Mouse (Mus musculus): ENCODE data around the gene Cd300ld4. TPM values are rescaled to one million over a fixed set of nuclear protein-coding genes. Genes with fewer than 3 reads are reported as not detected.
"Not testable (repeated sequence)": the region's sequence is repeated elsewhere in the genome, so short reads cannot be mapped to it uniquely, and the experiment has no call there.

Gene Cd300ld4
- polyA plus RNA-seq, 1 experiment from 2014 or later = not detected

GRCm38 (mm10) chr11:115016093-115016492 lies 10.7 kb downstream of the Cd300ld4 start, which contains the start of gene Cd300ld2:
Cd300ld2 (minus strand) TSS chr11:115016193.
- H3K27ac ChIP-seq (replicated peaks; ENCODE audit: low read depth, low read length); H3K9me3 ChIP-seq (replicated peaks; ENCODE audit: control insufficient read depth, low read length); H3K9ac ChIP-seq (replicated peaks; ENCODE audit: low read length); H3K27me3 ChIP-seq (ENCODE audit: control insufficient read depth, insufficient read depth, low read length); H3K4me1 ChIP-seq (ENCODE audit: control insufficient read depth, insufficient read depth, low read length); H3K36me3 ChIP-seq (replicated peaks; ENCODE audit: control insufficient read depth, insufficient read depth, low read depth, low read length); DNase-seq (ENCODE audit: low spot score); H3K4me3 ChIP-seq (ENCODE audit: low read depth, low read length); ATAC-seq (replicated peaks; ENCODE audit: insufficient number of reproducible peaks, low FRiP score, low TSS enrichment, low read depth); H3K4me2 ChIP-seq (ENCODE audit: low read depth, low read length): not testable (repeated sequence)
- no CpG with 5 or more reads among the region's 7 CpGs for WGBS

GRCm38 (mm10) chr11:115004070-115004469 lies 22.7 kb downstream of the Cd300ld4 start:
- Histone ChIP-seq H3K9me3 (replicated peaks; ENCODE audit: control insufficient read depth, low read length) (no peaks in the 10 kb centered on the region), H3K27ac (replicated peaks; ENCODE audit: low read depth, low read length) (no peak overlapping the region), H3K4me3 (ENCODE audit: low read depth, low read length) (no peak overlapping the region), H3K4me2 (ENCODE audit: low read depth, low read length) (no peak overlapping the region), H3K9ac (replicated peaks; ENCODE audit: low read length) (no peak overlapping the region), H3K4me1 (ENCODE audit: control insufficient read depth, insufficient read depth, low read length) (no peaks in the 10 kb centered on the region), H3K27me3 (ENCODE audit: control insufficient read depth, insufficient read depth, low read length) (no peaks in the 10 kb centered on the region), H3K36me3 (replicated peaks; ENCODE audit: control insufficient read depth, insufficient read depth, low read depth, low read length) (no peaks in the 10 kb centered on the region)
- DNase-seq (ENCODE audit: low spot score) (no peak), ATAC-seq (replicated peaks; ENCODE audit: insufficient number of reproducible peaks, low FRiP score, low TSS enrichment, low read depth) (no peak)
- 80% methylated on average over 5 of the region's 5 CpGs for WGBS

GRCm38 (mm10) chr11:115001474-115002040 lies 25.3 kb downstream of the Cd300ld4 start, which contains the start of gene Cd300c2:
Cd300c2 (minus strand) TSS chr11:115001880.
- Histone ChIP-seq H3K4me2 (ENCODE audit: low read depth, low read length) (no peak within 1 kb of the TSS), H3K36me3 (replicated peaks; ENCODE audit: control insufficient read depth, insufficient read depth, low read depth, low read length) (no peaks in the 10 kb centered on the region), H3K4me1 (ENCODE audit: control insufficient read depth, insufficient read depth, low read length) (no peaks in the 10 kb centered on the region), H3K9ac (replicated peaks; ENCODE audit: low read length) (no peak within 1 kb of the TSS), H3K27ac (replicated peaks; ENCODE audit: low read depth, low read length) (no peak within 1 kb of the TSS), H3K9me3 (replicated peaks; ENCODE audit: control insufficient read depth, low read length) (no peaks in the 10 kb centered on the region), H3K27me3 (ENCODE audit: control insufficient read depth, insufficient read depth, low read length) (no peaks in the 10 kb centered on the region), H3K4me3 (ENCODE audit: low read depth, low read length) (no peak within 1 kb of the TSS)
- 87% methylated on average over 7 of the region's 7 CpGs for WGBS
- ATAC-seq (replicated peaks; ENCODE audit: insufficient number of reproducible peaks, low FRiP score, low TSS enrichment, low read depth) (no peak), DNase-seq (ENCODE audit: low spot score) (no peak)

GRCm38 (mm10) chr11:114989793-114990192 lies 37.0 kb downstream of the Cd300ld4 start, which contains the start of gene Cd300ld:
Cd300ld (minus strand) TSS chr11:114989922.
- DNase-seq (ENCODE audit: low spot score) = no peak
- Histone ChIP-seq H3K27ac (replicated peaks; ENCODE audit: low read depth, low read length) (no peak within 1 kb of the TSS), H3K9me3 (replicated peaks; ENCODE audit: control insufficient read depth, low read length) (no peaks in the 10 kb centered on the region), H3K4me2 (ENCODE audit: low read depth, low read length) (no peak within 1 kb of the TSS), H3K9ac (replicated peaks; ENCODE audit: low read length) (no peak within 1 kb of the TSS), H3K4me1 (ENCODE audit: control insufficient read depth, insufficient read depth, low read length) (no peaks in the 10 kb centered on the region), H3K4me3 (ENCODE audit: low read depth, low read length) (no peak within 1 kb of the TSS), H3K27me3 (ENCODE audit: control insufficient read depth, insufficient read depth, low read length) (no peaks in the 10 kb centered on the region), H3K36me3 (replicated peaks; ENCODE audit: control insufficient read depth, insufficient read depth, low read depth, low read length) (no peaks in the 10 kb centered on the region)
- WGBS = 76% methylated on average over 4 of the region's 4 CpGs
- no peak for ATAC-seq (replicated peaks; ENCODE audit: insufficient number of reproducible peaks, low FRiP score, low TSS enrichment, low read depth)

GRCm38 (mm10) chr11:114981866-114982265 lies 44.9 kb downstream of the Cd300ld4 start:
- no peak overlapping the region for H3K9ac ChIP-seq (replicated peaks; ENCODE audit: low read length)
- no peaks in the 10 kb centered on the region for H3K36me3 ChIP-seq (replicated peaks; ENCODE audit: control insufficient read depth, insufficient read depth, low read depth, low read length)
- no peak overlapping the region for H3K27ac ChIP-seq (replicated peaks; ENCODE audit: low read depth, low read length)
- no peaks in the 10 kb centered on the region for H3K27me3 ChIP-seq (ENCODE audit: control insufficient read depth, insufficient read depth, low read length)
- no peaks in the 10 kb centered on the region for H3K9me3 ChIP-seq (replicated peaks; ENCODE audit: control insufficient read depth, low read length)
- H3K4me2 ChIP-seq (ENCODE audit: low read depth, low read length) = no peak overlapping the region
- DNase-seq (ENCODE audit: low spot score) (no peak), ATAC-seq (replicated peaks; ENCODE audit: insufficient number of reproducible peaks, low FRiP score, low TSS enrichment, low read depth) (no peak)
- H3K4me1 ChIP-seq (ENCODE audit: control insufficient read depth, insufficient read depth, low read length) = no peaks in the 10 kb centered on the region
- H3K4me3 ChIP-seq (ENCODE audit: low read depth, low read length) = no peak overlapping the region
- WGBS = 74% methylated on average over 4 of the region's 4 CpGs

- ATAC-seq (replicated peaks; ENCODE audit: insufficient number of reproducible peaks, low FRiP score, low TSS enrichment, low read depth) (no peak), DNase-seq (ENCODE audit: low spot score) (no peak)
- Histone ChIP-seq H3K36me3 (replicated peaks; ENCODE audit: control insufficient read depth, insufficient read depth, low read depth, low read length) (no peaks in the 10 kb centered on the region), H3K27ac (replicated peaks; ENCODE audit: low read depth, low read length) (no peak overlapping the region), H3K9me3 (replicated peaks; ENCODE audit: control insufficient read depth, low read length) (no peaks in the 10 kb centered on the region), H3K9ac (replicated peaks; ENCODE audit: low read length) (no peak overlapping the region), H3K4me1 (ENCODE audit: control insufficient read depth, insufficient read depth, low read length) (no peaks in the 10 kb centered on the region), H3K4me3 (ENCODE audit: low read depth, low read length) (no peak overlapping the region), H3K27me3 (ENCODE audit: control insufficient read depth, insufficient read depth, low read length) (no peaks in the 10 kb centered on the region), H3K4me2 (ENCODE audit: low read depth, low read length) (no peak overlapping the region)
- 88% methylated on average over 10 of the region's 10 CpGs for WGBS
These were observed 54.1 kb downstream of the Cd300ld4 start for GRCm38 (mm10) chr11:114972726-114973125.

Other genes with a start within 250 kb of the Cd300ld4 start
- 9.5 and 9.8 TPM in 2 replicates for gene Btbd17, start 231.1 kb downstream of the Cd300ld4 start, polyA plus RNA-seq (2014; fragmentation: Nextera tagmentation; extraction: Ambion mirVana)
- gene Gpr142, start 228.1 kb downstream of the Cd300ld4 start, polyA plus RNA-seq (2014; fragmentation: Nextera tagmentation; extraction: Ambion mirVana) = not detected in 2 replicates
- gene Gprc5c, start 175.9 kb downstream of the Cd300ld4 start, polyA plus RNA-seq (2014; fragmentation: Nextera tagmentation; extraction: Ambion mirVana) = 31.5 and 36.4 TPM in 2 replicates
- 0.85 and 1.4 TPM in 2 replicates for gene Cd300a, start 137.0 kb downstream of the Cd300ld4 start, polyA plus RNA-seq (2014; fragmentation: Nextera tagmentation; extraction: Ambion mirVana)
- not detected in 2 replicates for gene Cd300lb, start 92.6 kb downstream of the Cd300ld4 start, polyA plus RNA-seq (2014; fragmentation: Nextera tagmentation; extraction: Ambion mirVana)
- gene Cd300c, start 57.9 kb downstream of the Cd300ld4 start, polyA plus RNA-seq (2014; fragmentation: Nextera tagmentation; extraction: Ambion mirVana) = not detected in 2 replicates
- 0.07 and 0.15 TPM in 2 replicates for gene Cd300ld, start 37.1 kb downstream of the Cd300ld4 start, polyA plus RNA-seq (2014; fragmentation: Nextera tagmentation; extraction: Ambion mirVana)
- 0.94 and 1.2 TPM in 2 replicates for gene Cd300c2, start 25.1 kb downstream of the Cd300ld4 start, polyA plus RNA-seq (2014; fragmentation: Nextera tagmentation; extraction: Ambion mirVana)
- not detected in 2 replicates for gene Cd300ld2, start 10.8 kb downstream of the Cd300ld4 start, polyA plus RNA-seq (2014; fragmentation: Nextera tagmentation; extraction: Ambion mirVana)
- not detected in 2 replicates for gene Cd300ld5, start 10.8 kb upstream of the Cd300ld4 start, polyA plus RNA-seq (2014; fragmentation: Nextera tagmentation; extraction: Ambion mirVana)
- not detected in 2 replicates for gene Cd300ld3, start 21.4 kb upstream of the Cd300ld4 start, polyA plus RNA-seq (2014; fragmentation: Nextera tagmentation; extraction: Ambion mirVana)
- not detected in 2 replicates for gene Cd300e, start 35.2 kb upstream of the Cd300ld4 start, polyA plus RNA-seq (2014; fragmentation: Nextera tagmentation; extraction: Ambion mirVana)
- gene Rab37, start 64.4 kb upstream of the Cd300ld4 start, polyA plus RNA-seq (2014; fragmentation: Nextera tagmentation; extraction: Ambion mirVana) = 1.4 and 1.9 TPM in 2 replicates
- gene Cd300lf, start 107.0 kb upstream of the Cd300ld4 start, polyA plus RNA-seq (2014; fragmentation: Nextera tagmentation; extraction: Ambion mirVana) = not detected in 2 replicates
- gene Slc9a3r1, start 136.3 kb upstream of the Cd300ld4 start, polyA plus RNA-seq (2014; fragmentation: Nextera tagmentation; extraction: Ambion mirVana) = 31.3 and 36.0 TPM in 2 replicates
- gene Tmem104, start 160.5 kb upstream of the Cd300ld4 start, polyA plus RNA-seq (2014; fragmentation: Nextera tagmentation; extraction: Ambion mirVana) = 6.9 and 7.7 TPM in 2 replicates
- 15.5 and 19.5 TPM in 2 replicates for gene Nat9, start 160.8 kb upstream of the Cd300ld4 start, polyA plus RNA-seq (2014; fragmentation: Nextera tagmentation; extraction: Ambion mirVana)
- gene Grin2c, start 240.2 kb upstream of the Cd300ld4 start, polyA plus RNA-seq (2014; fragmentation: Nextera tagmentation; extraction: Ambion mirVana) = 0.04 and 0.06 TPM in 2 replicates

Data from embryonic facial prominence, embryonic 11.5 days (tissue).